Mouse (Mus musculus) gastrocnemius, postnatal 10 days (tissue): ENCODE results near the gene Arl15. TPM values are rescaled to one million over a fixed set of nuclear protein-coding genes. Genes with fewer than 3 reads are reported as not detected.

Experiments used
- DNase-seq: peaks from one replicate; pipeline ENCODE4 v3.0.0; 2021; ENCODE audit warnings: mixed read lengths
- total RNA-seq, 2 experiments: library from RNA; stranded (reverse); gene quantifications; 2 replicates each; pipeline ENCODE4 v1.2.3; 2021

The Arl15 gene
- total RNA-seq, 2 experiments from 2014 or later: 8.7 to 8.8 TPM

DNA sequence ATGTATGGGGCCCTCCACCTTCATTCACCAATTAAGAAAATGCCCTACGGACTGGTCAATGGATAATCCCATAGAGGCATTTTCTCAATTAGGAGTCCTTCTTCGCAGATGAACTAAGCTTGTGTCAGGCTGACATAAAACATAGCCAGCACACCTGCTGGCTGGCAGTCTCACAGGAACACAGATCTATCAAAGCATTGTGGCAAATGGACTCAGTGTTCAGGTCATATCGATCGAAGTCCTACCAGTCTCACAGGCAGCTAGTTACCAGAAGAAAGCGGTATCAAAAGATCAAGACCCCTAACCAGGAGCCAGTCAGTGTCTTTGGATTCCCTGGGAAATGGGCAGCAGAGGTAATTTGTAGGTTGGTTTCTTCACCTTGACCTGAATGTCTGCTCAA lies 274.1 kb downstream of the Arl15 start:
- no peak for DNase-seq

DNA sequence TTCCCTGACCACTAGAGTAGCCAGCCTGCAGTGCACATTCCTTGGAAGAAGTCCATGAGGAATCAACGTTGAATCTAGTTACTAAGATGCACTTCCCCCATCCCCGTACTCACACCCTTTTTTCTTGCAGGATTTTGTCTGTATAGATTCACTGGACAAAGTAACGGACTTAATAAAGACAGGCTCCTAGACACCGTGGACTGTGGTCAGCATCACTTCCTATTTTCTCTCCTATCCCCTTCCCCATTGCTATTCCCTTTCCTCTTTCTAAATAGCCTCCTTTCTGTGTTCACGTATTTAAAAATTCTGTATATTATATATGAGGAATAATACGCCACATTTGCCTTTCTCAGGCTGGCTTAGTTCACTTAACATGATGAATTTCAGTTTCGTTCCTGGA lies 277.1 kb downstream of the Arl15 start:
- no peak for DNase-seq

DNA sequence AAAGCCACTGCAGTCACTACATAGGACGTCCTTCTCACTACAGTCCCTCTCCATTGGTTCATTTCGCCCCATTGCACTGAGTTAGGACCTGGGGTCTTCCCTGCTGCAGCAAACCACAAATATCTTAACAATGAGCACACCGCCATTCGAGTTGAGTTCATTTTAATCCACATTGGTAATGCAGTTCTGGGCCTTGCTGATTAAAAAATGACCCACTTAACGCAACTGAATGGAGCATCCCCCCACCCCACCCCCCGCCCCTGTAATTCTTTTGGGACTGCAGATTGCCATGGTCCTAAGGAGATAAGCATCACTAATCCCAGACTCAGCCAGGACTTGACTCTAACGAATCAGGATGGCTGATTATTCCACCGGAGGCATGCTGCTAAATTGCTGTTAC lies 280.2 kb downstream of the Arl15 start:
- DNase-seq: no peak

DNA sequence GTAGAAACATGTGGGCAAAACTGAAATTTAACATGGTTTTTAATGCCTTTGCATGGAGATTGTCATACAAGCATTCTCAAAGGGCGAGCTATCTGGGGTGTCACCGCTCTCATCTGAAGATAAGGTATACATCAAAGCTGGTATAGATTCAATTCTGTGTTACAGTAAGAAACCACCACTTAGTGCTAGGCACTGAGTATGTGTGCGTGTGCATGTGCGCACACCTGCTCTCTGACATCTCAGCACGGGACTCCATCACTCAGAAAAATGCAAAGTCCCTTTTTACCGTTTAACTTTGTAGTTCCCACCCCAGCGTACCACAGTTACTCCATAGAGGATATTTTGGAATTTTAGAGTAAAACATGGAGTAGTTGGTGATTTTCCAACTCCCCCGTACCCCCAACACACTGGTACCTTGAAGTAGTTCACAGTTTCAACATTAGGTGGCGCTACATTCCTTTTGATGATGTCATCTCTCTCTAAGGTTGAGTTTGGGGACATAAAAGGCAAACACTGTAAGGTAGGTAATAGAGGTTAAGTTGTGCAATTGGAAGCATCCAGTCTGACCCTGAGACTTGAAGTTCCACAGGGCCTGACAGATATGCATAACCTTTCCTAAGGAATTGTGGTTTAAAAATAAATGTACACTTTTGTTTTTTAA lies 281.5 kb downstream of the Arl15 start:
- peak; percentile 16 for DNase-seq

DNA sequence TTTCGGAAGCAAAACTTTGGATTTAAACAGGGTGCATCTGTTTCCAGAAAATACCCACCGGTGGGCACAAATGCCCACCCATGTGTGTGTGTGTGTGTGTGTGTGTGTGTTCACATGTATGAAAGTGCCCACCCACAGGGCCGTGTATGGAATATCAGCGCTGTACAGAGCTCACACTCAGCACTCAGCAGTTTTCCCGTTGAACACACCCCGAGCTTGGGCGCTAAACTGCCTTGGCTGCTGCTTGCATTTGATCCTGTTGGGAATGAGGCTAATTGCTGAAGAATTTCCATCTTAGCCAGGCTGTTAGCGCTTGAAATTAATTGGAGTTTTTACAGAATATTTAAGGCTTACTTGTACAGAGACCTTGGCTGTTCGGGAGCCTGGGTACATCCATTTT lies 282.9 kb downstream of the Arl15 start:
- DNase-seq: no peak

DNA sequence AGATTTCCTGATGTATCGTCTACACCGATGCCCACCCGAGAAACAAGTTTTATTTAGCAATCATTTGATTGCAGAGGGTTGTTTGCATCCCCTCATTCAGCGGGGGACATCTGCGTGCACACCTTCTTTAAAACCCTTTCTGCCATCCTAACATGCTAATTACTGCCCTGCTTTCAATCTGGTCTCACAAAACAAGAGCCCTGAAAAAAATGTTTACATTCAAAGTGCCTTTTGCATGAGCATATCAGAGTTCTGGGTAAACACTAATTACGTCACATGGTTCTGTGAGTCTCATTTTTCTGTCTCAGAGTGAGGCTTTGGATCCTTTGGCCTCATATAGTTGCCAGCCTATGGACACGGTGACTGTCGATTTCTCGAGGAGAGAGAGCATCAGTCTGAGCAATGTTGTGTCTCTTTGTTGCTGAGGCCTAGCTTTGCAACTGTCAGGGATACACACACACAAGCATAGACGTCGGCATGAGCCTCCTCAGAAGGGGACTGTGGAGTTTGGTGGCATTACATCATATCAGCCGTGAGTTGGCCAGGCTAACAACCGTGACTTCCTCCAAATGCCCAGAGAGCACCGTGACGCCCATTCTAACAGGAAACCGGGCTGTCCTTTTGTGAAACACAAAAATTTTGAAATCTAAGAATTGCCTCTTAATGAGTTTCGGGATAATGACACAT lies 283.4 kb downstream of the Arl15 start:
- DNase-seq: no peak

DNA sequence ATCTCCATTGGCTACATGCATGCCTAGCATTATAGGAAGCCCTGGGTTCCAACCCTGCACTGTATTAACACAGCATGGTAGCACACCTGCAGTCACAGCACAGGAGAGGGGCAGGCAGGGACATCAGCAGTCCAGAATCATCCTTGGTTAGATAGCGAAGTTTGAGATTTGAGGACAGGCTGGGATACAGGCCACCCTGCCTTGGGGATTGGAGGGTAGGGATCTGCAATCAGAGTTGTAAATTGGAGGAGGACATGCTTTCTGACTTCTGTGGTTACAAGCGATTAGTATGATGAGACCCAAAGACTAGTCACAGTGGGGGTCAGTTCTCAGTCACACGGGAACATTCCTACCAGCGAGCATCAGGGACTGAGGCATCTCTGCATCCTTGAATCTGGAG lies 284.5 kb downstream of the Arl15 start:
- no peak for DNase-seq

DNA sequence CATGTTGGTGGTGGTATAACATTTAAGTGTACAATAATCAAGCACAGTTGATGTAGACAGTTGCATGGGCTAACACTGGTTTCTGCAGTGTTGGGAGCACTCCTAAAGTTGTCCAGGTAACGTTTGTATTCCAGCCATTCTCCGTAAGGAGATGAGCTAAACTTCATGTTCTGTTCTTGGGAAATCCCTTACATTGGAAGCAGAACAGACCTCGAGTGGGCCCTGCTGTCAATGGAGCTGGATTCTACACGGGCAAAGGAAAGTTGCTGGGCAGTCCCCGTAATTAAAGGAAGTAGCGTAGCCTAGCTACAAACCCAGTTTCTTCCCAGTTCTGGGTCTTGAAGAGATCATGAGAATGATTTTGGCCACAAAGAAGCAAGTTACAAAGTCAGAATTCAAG lies 285.4 kb downstream of the Arl15 start:
- no peak for DNase-seq

DNA sequence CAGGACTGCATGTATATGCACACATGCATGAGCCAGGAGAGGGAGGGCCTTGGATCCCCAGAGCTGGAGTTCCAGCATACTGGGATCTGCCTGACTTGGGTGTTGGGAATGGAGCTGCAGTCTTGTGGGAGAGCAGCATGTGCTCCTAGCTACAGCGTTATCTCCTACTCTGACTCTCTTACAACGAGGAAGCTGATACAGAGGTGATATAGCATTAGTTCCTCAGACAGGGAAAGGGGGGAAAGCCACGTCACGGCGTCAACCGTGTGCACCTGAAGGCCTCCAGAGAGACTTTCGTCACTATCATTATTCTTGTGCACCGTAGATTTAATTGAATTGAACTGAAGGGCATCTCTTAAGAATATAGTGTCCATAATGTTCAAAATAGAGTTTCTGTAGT lies 286.2 kb downstream of the Arl15 start:
- no peak for DNase-seq

DNA sequence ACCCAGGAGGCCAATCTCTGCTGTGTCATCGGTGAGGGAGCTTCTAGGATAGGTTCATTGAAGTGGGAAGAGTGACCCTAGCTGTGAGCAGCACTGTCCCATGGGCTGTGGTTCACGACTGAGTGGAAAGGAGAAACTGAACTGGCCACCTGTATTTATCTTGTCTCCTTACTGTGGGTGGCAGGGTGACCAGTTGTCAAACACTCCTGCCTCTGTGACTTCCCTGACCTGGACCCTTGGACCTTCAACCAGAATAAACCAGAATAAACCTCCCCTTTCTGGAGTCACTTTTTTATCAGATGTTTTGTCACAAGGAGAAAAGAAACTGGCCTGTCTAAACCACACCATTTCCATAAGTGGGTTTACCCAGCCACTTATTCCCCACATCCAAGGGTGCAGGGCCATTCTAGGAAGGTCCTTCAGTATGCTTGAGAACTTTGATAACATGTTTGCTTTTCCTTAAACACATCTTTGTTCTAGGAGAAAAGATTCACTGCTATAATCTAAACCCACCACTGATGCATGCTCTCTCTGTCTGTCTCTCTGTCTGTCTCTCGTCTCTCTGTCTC lies 289.3 kb downstream of the Arl15 start:
- no peak for DNase-seq

DNA sequence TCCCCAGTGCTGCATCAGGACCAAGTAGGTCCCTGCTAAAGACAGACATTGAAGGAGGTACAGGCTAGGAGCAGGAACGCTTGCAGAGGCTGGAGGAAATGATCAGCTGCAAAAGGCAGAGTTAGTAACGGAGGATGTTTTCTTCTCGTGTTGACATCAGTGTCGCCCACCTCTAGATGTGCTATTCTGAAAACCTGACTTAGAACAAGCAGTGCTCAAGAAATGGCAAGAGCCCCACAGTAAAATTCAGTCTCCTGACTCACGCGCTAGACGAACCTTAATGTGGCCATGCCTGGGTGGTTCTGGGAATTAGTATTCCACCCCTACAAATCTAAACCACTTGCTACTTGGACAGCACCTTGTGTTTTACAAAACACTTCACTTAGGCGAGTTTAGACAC lies 291.1 kb downstream of the Arl15 start:
- DNase-seq: no peak

DNA sequence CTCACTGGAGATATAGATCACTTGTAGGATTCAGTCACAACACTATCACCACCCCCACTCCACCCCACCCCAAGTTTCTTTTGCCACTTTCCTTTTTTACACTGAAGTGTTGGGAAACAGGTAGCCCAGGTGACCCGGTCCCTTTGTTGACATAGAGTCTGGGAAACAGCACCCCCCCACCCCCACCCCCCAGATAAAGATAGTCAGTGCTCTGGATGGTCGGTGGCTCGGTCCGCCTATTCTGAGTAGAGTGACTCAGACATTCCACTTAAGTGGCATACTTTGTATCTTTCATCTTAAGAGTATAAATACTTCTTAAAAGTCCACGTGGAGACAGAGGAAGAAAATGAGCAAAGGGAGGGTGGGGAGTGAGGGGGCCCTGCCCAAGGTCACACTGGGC lies 292.0 kb downstream of the Arl15 start:
- no peak for DNase-seq

DNA sequence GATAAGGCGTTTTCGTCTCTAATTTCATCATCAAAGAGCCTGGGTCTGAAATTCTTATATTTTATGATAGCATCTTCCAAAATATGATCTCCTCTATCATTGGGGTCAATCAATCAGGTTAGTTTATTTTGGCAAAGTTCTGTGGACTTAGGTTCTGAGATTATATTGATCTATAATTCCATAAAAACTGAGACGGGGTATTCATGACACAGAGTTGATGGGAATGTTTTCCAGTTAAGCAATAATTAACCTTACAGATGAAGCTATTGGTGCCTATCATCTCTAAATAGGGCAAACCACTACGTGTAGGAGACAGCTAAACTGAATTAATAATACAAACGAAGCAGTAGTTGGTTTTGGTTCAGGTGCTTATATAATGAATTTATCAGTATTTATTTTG lies 292.5 kb downstream of the Arl15 start:
- no peak for DNase-seq

DNA sequence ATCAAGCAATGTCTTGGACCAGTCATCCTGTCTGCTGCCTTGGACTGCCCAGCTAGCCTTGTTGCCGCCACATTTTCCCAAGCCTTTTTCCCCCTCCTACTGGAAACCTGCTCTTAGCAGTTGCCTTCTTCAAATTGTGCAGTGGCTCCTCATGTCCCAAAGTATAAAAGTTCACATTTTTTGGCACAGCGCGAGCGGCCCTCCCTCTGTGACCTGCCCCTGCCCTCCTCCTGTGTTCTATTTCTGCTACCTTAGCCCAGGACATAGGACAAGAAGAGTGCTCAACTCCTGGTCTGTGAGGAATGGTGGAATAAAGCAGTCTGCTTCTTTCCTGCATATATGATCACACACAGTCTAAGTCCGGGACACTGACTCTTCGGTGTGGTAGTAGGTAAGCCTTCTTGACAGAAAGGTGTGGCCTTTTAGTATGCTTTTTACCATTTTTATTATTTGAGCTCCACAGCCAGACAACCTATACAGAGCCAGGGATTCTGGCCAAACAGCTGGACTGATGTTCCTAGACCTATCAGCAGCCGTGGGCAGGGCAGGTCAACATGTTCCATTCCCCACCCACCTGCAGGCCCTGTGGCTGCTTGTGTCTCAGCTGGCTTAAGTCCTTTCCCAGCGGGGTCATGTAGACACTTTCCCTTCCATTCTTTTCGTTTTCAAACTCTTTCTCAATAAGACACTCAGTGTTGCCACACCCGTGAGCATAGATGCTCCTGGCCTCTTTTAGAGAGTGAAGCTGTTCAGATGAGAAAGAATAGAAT lies 293.6 kb downstream of the Arl15 start:
- no peak for DNase-seq

DNA sequence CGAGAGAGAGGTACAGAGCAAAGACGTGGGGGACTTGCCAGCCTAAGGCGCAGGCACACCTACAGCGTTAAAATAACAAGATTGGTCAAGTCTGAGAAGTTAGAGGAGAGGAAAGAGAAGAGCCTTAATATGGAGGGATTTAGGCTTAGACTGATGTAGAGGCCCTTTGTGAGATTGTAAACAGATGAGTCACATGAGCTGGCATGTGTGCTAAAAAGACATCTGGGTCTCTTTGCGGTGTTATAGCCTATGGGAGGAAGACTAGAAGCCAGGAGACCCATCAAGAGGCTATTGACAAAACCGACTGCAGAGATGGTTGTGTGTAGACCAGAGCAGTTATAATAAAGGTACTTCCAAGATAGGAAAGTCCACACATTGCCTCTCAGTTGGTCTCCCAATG lies 296.5 kb downstream of the Arl15 start:
- no peak for DNase-seq

DNA sequence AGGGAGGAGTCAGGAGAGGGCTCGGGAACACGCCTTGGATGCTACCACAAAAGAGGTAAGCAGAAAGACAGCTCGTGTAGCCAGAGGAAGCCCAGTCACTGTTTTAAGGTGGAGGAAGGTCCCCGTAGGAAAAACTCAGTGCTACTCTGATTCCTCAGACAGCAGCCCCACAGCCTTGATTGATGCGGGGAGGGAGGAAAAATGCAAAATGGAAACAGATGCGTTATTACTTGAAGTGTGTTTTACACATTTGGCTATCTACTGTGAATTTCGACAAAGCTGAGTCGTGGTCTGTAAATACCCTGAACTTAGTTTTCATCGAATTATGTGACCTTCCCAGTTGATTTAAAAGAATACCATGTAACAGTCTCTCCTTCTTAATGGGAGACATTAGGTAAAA lies 296.9 kb downstream of the Arl15 start:
- no peak for DNase-seq

DNA sequence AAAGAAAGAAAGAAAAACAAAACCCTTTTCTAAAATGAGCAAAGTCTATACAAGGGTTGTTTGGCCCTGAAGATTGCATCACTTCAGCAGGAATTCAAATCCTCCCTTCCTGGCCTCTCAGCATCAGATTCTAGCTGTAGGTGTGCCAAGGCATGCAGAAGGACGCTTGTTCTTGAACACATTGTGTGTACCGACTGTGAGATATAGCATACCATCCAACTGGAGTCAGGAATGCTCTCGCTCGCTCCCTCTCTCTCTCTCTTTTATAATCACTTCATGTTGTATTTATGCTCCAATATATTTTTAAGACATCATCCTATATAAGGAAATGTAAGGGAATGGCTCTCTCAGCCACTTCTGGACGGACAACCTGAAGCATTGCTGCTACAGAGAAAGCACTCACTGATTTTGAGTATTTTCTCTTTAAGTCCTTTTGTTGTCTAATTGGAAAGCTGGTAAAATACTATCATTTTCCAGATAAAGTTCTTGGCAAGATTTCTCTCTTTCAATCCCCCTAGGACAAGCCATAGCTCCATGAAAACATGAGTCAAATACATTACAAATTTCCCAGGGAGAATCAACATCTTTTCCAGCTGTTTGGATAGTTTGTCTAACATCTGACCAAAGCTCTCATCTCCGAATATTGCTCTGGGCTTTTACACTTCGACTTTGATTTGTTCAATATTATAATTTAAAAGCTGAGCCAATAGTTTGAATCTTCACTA lies 300.0 kb downstream of the Arl15 start:
- DNase-seq: no peak

DNA sequence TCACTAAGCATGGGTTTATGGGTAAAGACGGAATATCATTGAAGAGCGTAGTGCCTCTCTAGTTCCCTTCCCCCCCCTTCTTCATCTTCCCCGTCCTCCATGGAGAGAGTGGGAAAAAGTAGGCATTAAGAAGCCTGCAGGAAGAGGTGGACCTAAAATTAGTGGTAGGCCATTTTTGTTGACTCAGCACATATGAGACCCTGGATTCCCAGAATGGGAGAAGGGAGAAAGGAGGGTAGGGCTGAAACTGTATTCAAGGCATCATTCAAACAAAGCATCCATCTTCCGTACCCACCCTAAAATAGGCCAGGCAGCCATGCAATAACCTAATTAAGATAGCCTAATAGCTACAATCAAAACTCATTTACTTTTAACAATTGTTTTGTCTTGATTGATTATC lies 301.1 kb downstream of the Arl15 start:
- no peak for DNase-seq

DNA sequence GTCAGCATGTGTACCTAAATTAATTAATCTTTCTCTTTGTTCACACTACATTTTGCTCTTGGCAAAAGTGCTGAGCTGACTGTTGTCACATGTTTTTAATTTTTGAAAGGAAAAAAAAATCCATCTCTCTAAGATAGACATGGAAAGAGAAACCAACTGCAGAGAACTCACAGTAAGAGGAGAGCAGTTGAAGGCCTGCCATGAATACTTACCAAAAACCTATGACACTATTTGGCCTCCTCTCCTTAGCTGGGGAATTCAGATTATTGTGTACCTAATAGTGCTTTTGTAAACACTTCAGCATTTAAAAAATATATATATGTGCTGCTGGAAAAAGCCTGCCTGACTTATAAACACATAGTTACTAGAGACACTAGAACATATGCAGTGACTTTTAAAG lies 302.1 kb downstream of the Arl15 start:
- no peak for DNase-seq

DNA sequence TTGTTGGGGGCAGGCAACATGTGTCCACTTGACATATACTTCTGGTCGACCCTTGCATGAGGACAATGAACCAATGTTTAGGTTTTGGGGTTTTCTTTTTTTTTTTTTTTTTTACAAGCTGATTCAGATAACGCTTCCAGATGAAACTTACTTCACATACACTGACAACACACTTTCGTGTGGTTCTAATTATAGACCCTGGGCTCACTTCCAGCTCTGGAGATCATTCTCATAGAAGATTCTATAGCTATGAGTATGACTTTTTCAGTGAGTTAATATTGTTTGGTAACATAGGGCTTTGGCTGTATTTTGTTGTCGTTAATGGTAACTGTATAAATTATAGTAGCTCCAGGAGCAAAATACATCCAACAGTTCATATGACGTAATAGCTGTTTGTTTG lies 306.9 kb downstream of the Arl15 start:
- DNase-seq: no peak

DNA sequence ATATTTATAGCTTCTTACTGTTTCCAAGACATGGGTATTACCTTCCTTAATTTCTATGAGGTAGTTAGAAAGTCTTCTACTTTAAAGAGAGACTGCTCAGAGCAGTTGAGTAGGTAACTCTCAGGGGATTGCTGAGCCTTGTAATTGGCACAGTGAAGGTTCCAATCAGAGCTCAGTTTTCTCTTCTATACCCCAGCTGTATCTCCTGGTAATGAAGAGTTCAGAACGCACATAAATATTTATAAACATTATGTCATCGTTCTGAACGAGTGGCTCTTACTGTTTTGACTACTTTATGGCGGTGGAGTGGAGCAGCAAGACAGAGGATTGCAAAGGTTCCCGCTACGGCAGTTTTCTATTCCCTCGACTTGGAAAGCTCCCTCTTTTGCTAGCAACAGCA lies 311.8 kb downstream of the Arl15 start:
- no peak for DNase-seq

DNA sequence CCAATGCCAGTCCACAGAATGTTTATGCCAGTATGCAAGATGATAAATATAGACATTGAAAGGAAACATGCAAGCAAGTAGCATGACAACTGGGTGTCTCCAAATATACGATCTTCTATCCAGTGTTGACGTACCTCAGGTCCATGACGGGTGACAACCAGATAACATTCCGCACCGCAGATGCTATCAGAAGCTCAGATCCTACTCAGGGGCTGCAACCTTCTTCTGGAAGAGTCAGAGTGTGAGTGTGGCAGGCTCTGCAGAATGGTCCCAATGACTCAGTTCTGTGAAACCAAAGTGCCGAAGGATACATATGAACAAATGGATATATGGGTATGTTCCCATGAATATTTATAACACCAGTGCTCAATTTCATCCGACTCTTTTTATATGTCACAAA lies 313.2 kb downstream of the Arl15 start:
- DNase-seq: no peak

DNA sequence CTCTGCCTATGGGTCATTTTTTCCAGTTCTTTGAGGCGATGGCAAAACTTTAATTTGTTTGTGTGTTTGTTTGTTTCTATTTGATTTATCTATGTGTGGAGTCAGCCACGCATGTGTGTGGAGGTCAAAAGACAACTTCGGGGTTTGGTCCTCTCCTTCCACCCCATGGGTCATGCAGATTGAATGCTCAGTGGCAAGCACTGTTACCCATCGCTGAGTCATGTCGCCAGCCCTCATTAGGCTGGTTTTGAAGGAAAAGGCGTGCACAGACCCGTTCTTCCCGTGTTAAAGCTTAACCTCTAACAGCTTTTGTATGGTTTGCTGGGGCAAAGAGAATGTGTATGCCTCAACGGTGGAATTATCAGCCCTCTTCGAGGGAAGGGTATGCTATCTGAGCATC lies 315.1 kb downstream of the Arl15 start:
- no peak for DNase-seq
